Mouse (Mus musculus) MEL (cell line): ENCODE measurements at regions not wholly inside any gene's neighbourhood (a gene's known extent, or its start where the extent isn't known, plus 50 kb on each side); places are given as distances from the start of the nearest gene placed in this dataset.
A peak's percentile ranks its signal among the peaks of the same experiment; 100 is the strongest.

Experiments used
- DNase-seq: peaks from one replicate; pipeline ENCODE4 v3.0.0; 2011; ENCODE audit warnings: low read depth, low spot score
- H3K27ac ChIP-seq: 2 replicates; pipeline ENCODE4 v1.5.1; 2012; ENCODE audit warnings: low read depth, mild to moderate bottlenecking, control low read depth, low read length, moderate library complexity; ENCODE audit not compliant: control insufficient read depth
- H3K27me3 ChIP-seq, 2 experiments: fragments of 150-350 bp in 1 of 2; sonication (generic) in 1 of 2; 2 replicates each; pipeline ENCODE4 v1.6.1; 2012; ENCODE audit warnings: low read length in 2 of 2, mild to moderate bottlenecking in 2 of 2, improper control_type of control experiment in 1 of 2, moderate library complexity in 1 of 2; ENCODE audit not compliant: insufficient read depth in 2 of 2, control insufficient read depth in 1 of 2
- H3K36me3 ChIP-seq, 2 experiments: 2 replicates each; pipeline ENCODE4 v1.6.1; 2012 to 2014; ENCODE audit warnings: low read length in 2 of 2, improper control_type of control experiment in 1 of 2, inconsistent platforms in 1 of 2, mild to moderate bottlenecking in 1 of 2; ENCODE audit not compliant: insufficient read depth in 2 of 2, control insufficient read depth in 1 of 2
- H3K4me1 ChIP-seq, 2 experiments: fragments of 150-350 bp in 1 of 2; sonication (generic) in 1 of 2; 2 replicates each; pipeline ENCODE4 v1.6.1; 2012; ENCODE audit warnings: low read length in 2 of 2, improper control_type of control experiment in 1 of 2, mild to moderate bottlenecking in 1 of 2; ENCODE audit not compliant: insufficient read depth in 2 of 2, control insufficient read depth in 1 of 2
- H3K4me3 ChIP-seq, 2 experiments: fragments of 150-350 bp in 1 of 2; sonication (generic) in 1 of 2; 2 replicates each; pipeline ENCODE4 v1.5.1; 2012; ENCODE audit warnings: low read depth in 2 of 2, low read length in 2 of 2, mild to moderate bottlenecking in 2 of 2, moderate library complexity in 2 of 2, control low read depth in 1 of 2, improper control_type of control experiment in 1 of 2; ENCODE audit not compliant: control insufficient read depth in 1 of 2, insufficient read depth in 1 of 2
- H3K79me2 ChIP-seq: 2 replicates; pipeline ENCODE4 v1.6.1; 2012; ENCODE audit warnings: mild to moderate bottlenecking, low read length, moderate library complexity; ENCODE audit not compliant: control insufficient read depth, poor library complexity, insufficient read depth
- H3K9ac ChIP-seq: 2 replicates; pipeline ENCODE4 v1.6.1; 2012; ENCODE audit warnings: low read depth, mild to moderate bottlenecking, control low read depth, low read length, moderate library complexity; ENCODE audit not compliant: control insufficient read depth, poor library complexity, severe bottlenecking
- H3K9me3 ChIP-seq: fragments of 150-350 bp; sonication (generic); replicated peaks from 2 replicates; pipeline ENCODE4 v1.6.1; 2012; ENCODE audit warnings: mild to moderate bottlenecking, low read length, improper control_type of control experiment, moderate library complexity; ENCODE audit not compliant: insufficient read depth
- BHLHE40 ChIP-seq: IDR thresholded peaks from 2 replicates; pipeline ENCODE4 v1.6.1; 2012; ENCODE audit warnings: low read depth, mild to moderate bottlenecking, inconsistent platforms, low read length, improper control_type of control experiment, borderline replicate concordance
- CHD1 ChIP-seq: IDR thresholded peaks from 2 replicates; pipeline ENCODE4 v1.6.1; 2012; ENCODE audit warnings: low read depth, mild to moderate bottlenecking, inconsistent platforms, low read length, improper control_type of control experiment
- ELF1 ChIP-seq: IDR thresholded peaks from 2 replicates; pipeline ENCODE4 v1.6.1; 2014; ENCODE audit warnings: low read depth, mild to moderate bottlenecking, inconsistent platforms, low read length, improper control_type of control experiment, moderate library complexity
- EP300 ChIP-seq, 2 experiments: IDR thresholded peaks; 2 replicates each; pipeline ENCODE4 v1.6.1; 2011; ENCODE audit warnings: improper control_type of control experiment in 2 of 2, low read length in 2 of 2, low read depth in 1 of 2, mild to moderate bottlenecking in 1 of 2
- ETS1 ChIP-seq: IDR thresholded peaks from 2 replicates; pipeline ENCODE4 v1.6.1; 2012; ENCODE audit warnings: low read depth, mild to moderate bottlenecking, inconsistent platforms, low read length, improper control_type of control experiment, moderate library complexity
- GATA1 ChIP-seq: IDR thresholded peaks from 2 replicates; pipeline ENCODE4 v1.6.1; 2011; ENCODE audit warnings: low read depth, low read length, improper control_type of control experiment
- HCFC1 ChIP-seq: IDR thresholded peaks from 2 replicates; pipeline ENCODE4 v1.6.1; 2012; ENCODE audit warnings: low read depth, mild to moderate bottlenecking, inconsistent platforms, low read length, improper control_type of control experiment, moderate library complexity
- KAT2A ChIP-seq: conservative IDR thresholded peaks from 2 replicates; pipeline ENCODE4 v1.6.1; 2012; ENCODE audit warnings: low read depth, low read length, improper control_type of control experiment, inconsistent platforms
- MAX ChIP-seq: IDR thresholded peaks from 2 replicates; pipeline ENCODE4 v1.6.1; 2011; ENCODE audit warnings: low read length, improper control_type of control experiment
- MEF2A ChIP-seq: IDR thresholded peaks from 2 replicates; pipeline ENCODE4 v1.6.1; 2014; ENCODE audit warnings: low read depth, mild to moderate bottlenecking, inconsistent platforms, low read length, improper control_type of control experiment; ENCODE audit not compliant: poor library complexity, insufficient replicate concordance, severe bottlenecking; ENCODE audit errors: extremely low read depth
- NELFE ChIP-seq: IDR thresholded peaks from 2 replicates; pipeline ENCODE4 v1.6.1; 2011; ENCODE audit warnings: low read depth, low read length, improper control_type of control experiment
- NRF1 ChIP-seq: IDR thresholded peaks from 2 replicates; pipeline ENCODE4 v1.6.1; 2014; ENCODE audit warnings: low read depth, mild to moderate bottlenecking, inconsistent platforms, low read length, improper control_type of control experiment, moderate library complexity; ENCODE audit not compliant: poor library complexity, insufficient read depth, severe bottlenecking
- POLR2A ChIP-seq, 2 experiments: IDR thresholded peaks; 2 replicates each; pipeline ENCODE4 v1.6.1; 2011 to 2012; ENCODE audit warnings: low read length in 2 of 2, mild to moderate bottlenecking in 2 of 2, control low read depth in 1 of 2, improper control_type of control experiment in 1 of 2, low read depth in 1 of 2, moderate library complexity in 1 of 2; ENCODE audit not compliant: control insufficient read depth in 1 of 2, insufficient read depth in 1 of 2, poor library complexity in 1 of 2
- POLR2AphosphoS2 ChIP-seq: IDR thresholded peaks from 2 replicates; pipeline ENCODE4 v1.6.1; 2011; ENCODE audit warnings: low read length, improper control_type of control experiment
- SIN3A ChIP-seq: IDR thresholded peaks from 2 replicates; pipeline ENCODE4 v1.6.1; 2012; ENCODE audit warnings: low read length, improper control_type of control experiment, inconsistent platforms
- SMC3 ChIP-seq: IDR thresholded peaks from 2 replicates; pipeline ENCODE4 v1.6.1; 2011; ENCODE audit warnings: low read depth, low read length, improper control_type of control experiment
- TBP ChIP-seq: IDR thresholded peaks from 2 replicates; pipeline ENCODE4 v1.8.0; 2011; ENCODE audit warnings: low read depth, low read length, improper control_type of control experiment
- UBTF ChIP-seq: IDR thresholded peaks from 2 replicates; pipeline ENCODE4 v1.6.1; 2012; ENCODE audit warnings: low read depth, mild to moderate bottlenecking, inconsistent platforms, low read length, improper control_type of control experiment, moderate library complexity, borderline replicate concordance; ENCODE audit not compliant: insufficient read depth
- USF1 ChIP-seq: IDR thresholded peaks from 2 replicates; pipeline ENCODE4 v1.6.1; 2014; ENCODE audit warnings: low read depth, mild to moderate bottlenecking, inconsistent platforms, low read length, improper control_type of control experiment, moderate library complexity
- ZMIZ1 ChIP-seq: IDR thresholded peaks from 2 replicates; pipeline ENCODE4 v1.6.1; 2012; ENCODE audit warnings: low read depth, mild to moderate bottlenecking, inconsistent platforms, low read length, improper control_type of control experiment, moderate library complexity
- ZNF384 ChIP-seq: IDR thresholded peaks from 2 replicates; pipeline ENCODE4 v1.6.1; 2012; ENCODE audit warnings: low read depth, mild to moderate bottlenecking, inconsistent platforms, low read length, improper control_type of control experiment

DNA sequence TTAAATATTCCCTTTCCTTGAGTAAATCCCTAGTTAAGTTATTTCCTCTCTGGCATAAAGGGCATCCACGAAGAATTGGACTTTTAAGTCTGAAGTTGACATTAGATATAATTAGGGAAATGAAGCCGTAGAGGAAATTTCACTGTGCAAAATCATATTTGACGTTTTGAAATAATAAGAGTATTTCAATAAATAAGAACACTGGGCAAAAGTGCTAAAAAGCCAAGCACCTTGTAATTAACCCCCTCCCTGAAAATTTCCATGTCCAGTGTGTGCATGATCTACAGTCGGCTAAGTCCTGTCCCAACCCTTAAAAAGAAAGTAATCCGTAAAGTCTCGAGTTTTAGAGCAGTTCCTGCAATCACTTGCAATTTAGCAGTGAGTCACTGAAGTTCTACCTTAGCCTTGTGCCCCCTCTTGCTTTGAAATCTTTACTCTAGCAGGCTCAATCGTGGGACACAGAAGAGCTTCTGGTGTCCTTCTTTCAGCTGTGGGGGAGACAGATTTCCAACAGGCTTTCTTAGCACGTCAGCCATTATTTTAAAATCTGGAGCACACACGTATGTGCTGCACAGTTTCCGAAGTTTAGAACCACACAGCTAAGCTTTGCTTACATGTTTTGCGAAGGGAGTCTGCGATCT lies 69.5 kb upstream of the Ppara start (continued):
- no peak for TF ChIP-seq NRF1
- TF ChIP-seq EP300 (IDR thresholded peaks at IDR 0.05; ENCODE audit: low read depth in 1 of 2, low read length in 2 of 2), result peak in 1 of 2 experiments; percentile 21; a peak in 1 of 4 replicates
- TF ChIP-seq, all 39 proteins: peak for 8

DNA sequence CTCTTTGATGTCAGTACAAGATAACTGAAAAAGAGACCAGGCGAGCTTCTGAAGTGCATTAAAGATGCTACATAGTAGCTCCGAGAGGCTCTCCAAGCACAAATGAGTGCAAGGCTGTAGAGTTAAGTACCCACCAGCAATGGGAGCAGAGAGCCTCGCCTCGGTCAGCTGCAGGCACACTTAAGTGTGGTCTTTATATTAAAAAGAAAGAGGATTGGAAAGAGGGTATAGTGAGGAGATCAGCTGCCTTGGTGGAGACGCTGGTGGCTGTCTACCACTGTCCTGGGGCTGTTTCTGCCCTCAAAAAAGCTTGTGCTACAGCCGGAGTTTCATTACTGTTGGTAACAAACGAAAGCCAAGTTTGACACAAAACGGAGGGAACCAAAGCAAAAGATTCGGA lies 68.3 kb upstream of the Ppara start:
- peaks cover 0 to 8% of the 10 kb centered on the region in 2 experiments; a peak in 2 of 4 replicates for H3K4me1 ChIP-seq
- peak overlapping the region; percentile 93 for H3K27ac ChIP-seq
- peak overlapping the region; percentile 99 for H3K9ac ChIP-seq
- no peaks in the 10 kb centered on the region for H3K27me3 ChIP-seq
- H3K36me3 ChIP-seq, result peaks cover 0 to 8% of the 10 kb centered on the region in 2 experiments; a peak in 2 of 4 replicates
- peak; percentile 73 for DNase-seq
- TF ChIP-seq POLR2AphosphoS2 (no peak), CHD1 (no peak), ZMIZ1 (0 out of 2 replicates have a peak, but pooled peaks have one; percentile 20), TBP (peak; percentile 67), SIN3A (0 out of 2 replicates have a peak, but pooled peaks have one; percentile 43), GATA1 (peak; percentile 39; the same call in 1 of the 2 replicates), ZNF384 (no peak)
- no peaks in the 10 kb centered on the region for H3K9me3 ChIP-seq
- H3K4me3 ChIP-seq, result peak overlapping the region; percentile 67 to 77
- H3K79me2 ChIP-seq, result peaks cover 49% of the 10 kb centered on the region

DNA sequence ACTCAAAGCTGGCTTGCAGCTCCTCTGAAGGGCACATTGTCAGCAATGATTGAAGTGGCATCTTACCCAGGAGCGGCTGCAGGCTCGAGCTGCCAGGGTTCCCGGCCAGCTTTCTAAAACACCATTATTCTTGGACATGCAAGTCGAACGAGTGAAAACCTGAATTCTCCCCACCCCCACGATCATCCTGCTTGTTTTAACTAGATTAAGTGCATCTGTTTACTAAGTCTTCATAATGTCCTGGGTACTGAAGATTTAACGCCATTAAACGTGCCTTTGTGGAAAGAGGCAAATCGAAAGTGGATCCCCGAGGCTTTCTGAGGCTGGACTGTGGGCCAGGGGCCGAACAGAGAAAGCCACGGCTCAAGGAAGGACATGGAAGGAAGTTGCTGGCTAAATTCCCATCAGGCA lies 67.4 kb upstream of the Ppara start:
- Histone ChIP-seq H3K27me3 (no peaks in the 10 kb centered on the region; a peak in 1 of 4 replicates), H3K36me3 (peaks cover 0 to 8% of the 10 kb centered on the region in 2 experiments; a peak in 2 of 4 replicates), H3K4me1 (peaks cover 0 to 8% of the 10 kb centered on the region in 2 experiments; a peak in 2 of 4 replicates), H3K9me3 (no peaks in the 10 kb centered on the region), H3K4me3 (peak overlapping the region; percentile 67 to 97), H3K9ac (peak overlapping the region; percentile 99), H3K79me2 (peaks cover 58% of the 10 kb centered on the region), H3K27ac (peak overlapping the region; percentile 96)
- TF ChIP-seq POLR2A (IDR thresholded peaks at IDR 0.05; ENCODE audit: control insufficient read depth in 1 of 2, insufficient read depth in 1 of 2, low read depth in 1 of 2, low read length in 2 of 2, poor library complexity in 1 of 2), result peak; percentile 28 to 44; a peak in 2 of 4 replicates
- no peak; the same call in 1 of the 2 replicates for TF ChIP-seq BHLHE40
- TF ChIP-seq NELFE, result peak; percentile 24; the same call in 1 of the 2 replicates
- TF ChIP-seq TBP, result 0 out of 2 replicates have a peak, but pooled peaks have one; percentile 40
- peak; percentile 9; the same call in 1 of the 2 replicates for TF ChIP-seq ETS1
- TF ChIP-seq ELF1, result no peak
- TF ChIP-seq CHD1, result 0 out of 2 replicates have a peak, but pooled peaks have one; percentile 43
- TF ChIP-seq KAT2A, result no peak
- TF ChIP-seq SIN3A, result no peak
- no peak for TF ChIP-seq USF1
- no peak for TF ChIP-seq UBTF
- 0 out of 2 replicates have a peak, but pooled peaks have one; percentile 5 for TF ChIP-seq HCFC1
- TF ChIP-seq SMC3, result no peak
- TF ChIP-seq GATA1, result no peak
- no peak for TF ChIP-seq MAX
- no peak for TF ChIP-seq MEF2A
- peak; percentile 77 for DNase-seq
